Mouse (Mus musculus): Measurements from ENCODE around the gene Sp1.

Gene Sp1

GRCm38 (mm10) chr15:102399229-102400221 lies 6.4 kb upstream of the Sp1 start:
- in situ Hi-C loops (cut with MseI, MboI) = no loop called here

- in situ Hi-C loops (cut with MseI, MboI) = no loop called here
Measured at GRCm38 (mm10) chr15:102400476-102401045, 5.4 kb upstream of the Sp1 start.

- in situ Hi-C loops (cut with MseI, MboI) = no loop called here
Measured at GRCm38 (mm10) chr15:102401278-102401677, 4.7 kb upstream of the Sp1 start.

GRCm38 (mm10) chr15:102402210-102402609 lies 3.7 kb upstream of the Sp1 start:
- in situ Hi-C loops (cut with MseI, MboI) = no loop called here

- in situ Hi-C loops (cut with MseI, MboI) = no loop called here
Measured at GRCm38 (mm10) chr15:102404608-102405488, 1.1 kb upstream of the Sp1 start.

- in situ Hi-C loops (cut with MseI, MboI) = no loop called here
Measured at GRCm38 (mm10) chr15:102406196-102406911, 411 bp downstream of the Sp1 start.

- in situ Hi-C loops (cut with MseI, MboI) = no loop called here
Measured at GRCm38 (mm10) chr15:102406912-102407580, 1.1 kb downstream of the Sp1 start.

- in situ Hi-C loops (cut with MseI, MboI) = no loop called here
Measured at GRCm38 (mm10) chr15:102407681-102408557, 2.0 kb downstream of the Sp1 start.

GRCm38 (mm10) chr15:102408558-102409130 lies 2.7 kb downstream of the Sp1 start:
- in situ Hi-C loops (cut with MseI, MboI) = no loop called here

GRCm38 (mm10) chr15:102409286-102409685 lies 3.3 kb downstream of the Sp1 start:
- in situ Hi-C loops (cut with MseI, MboI) = no loop called here

GRCm38 (mm10) chr15:102411077-102411476 lies 5.1 kb downstream of the Sp1 start:
- in situ Hi-C loops (cut with MseI, MboI) = no loop called here

GRCm38 (mm10) chr15:102413687-102414086 lies 7.7 kb downstream of the Sp1 start:
- in situ Hi-C loops (cut with MseI, MboI) = no loop called here

GRCm38 (mm10) chr15:102417524-102417923 lies 11.6 kb downstream of the Sp1 start:
- in situ Hi-C loops (cut with MseI, MboI) = no loop called here

GRCm38 (mm10) chr15:102420986-102421385 lies 15.0 kb downstream of the Sp1 start:
- in situ Hi-C loops (cut with MseI, MboI) = loop anchor here in 1 of 2 experiments (5.0 kb wide), 1 partner anchor 34 kb away; no protein-coding TSS in a partner anchor

- in situ Hi-C loops (cut with MseI, MboI) = loop anchor here in 1 of 2 experiments (5.0 kb wide), 1 partner anchor 34 kb away; no protein-coding TSS in a partner anchor
Measured at GRCm38 (mm10) chr15:102421437-102421836, 15.5 kb downstream of the Sp1 start.

GRCm38 (mm10) chr15:102423602-102424240 lies 17.8 kb downstream of the Sp1 start:
- in situ Hi-C loops (cut with MseI, MboI) = loop anchor here in 1 of 2 experiments (5.0 kb wide), 1 partner anchor 36 kb away; no protein-coding TSS in a partner anchor

- in situ Hi-C loops (cut with MseI, MboI) = loop anchor here in 1 of 2 experiments (5.0 kb wide), 1 partner anchor 37 kb away; no protein-coding TSS in a partner anchor
Measured at GRCm38 (mm10) chr15:102424657-102425056, 18.7 kb downstream of the Sp1 start.

- in situ Hi-C loops (cut with MseI, MboI) = no loop called here
Measured at GRCm38 (mm10) chr15:102426963-102427362, 21.0 kb downstream of the Sp1 start.

Data from mouse trophoblast stem cell (cell line).